Mouse (Mus musculus) megakaryocyte-erythroid progenitor cell, adult 5-6 weeks (primary cell): Measurements from ENCODE around the gene Entpd2. TPM values are rescaled to one million over a fixed set of nuclear protein-coding genes. Genes with fewer than 3 reads are reported as not detected.
"Not testable (repeated sequence)": the region's sequence is repeated elsewhere in the genome, so short reads cannot be mapped to it uniquely, and the experiment has no call there.

Source experiments
- ATAC-seq: replicated peaks from 2 replicates; pipeline ENCODE4 v1.8.0; 2016; ENCODE audit warnings: mild to moderate bottlenecking, inconsistent platforms; ENCODE audit not compliant: severe bottlenecking, poor library complexity, low FRiP score, low TSS enrichment
- total RNA-seq, 2 experiments: library from RNA; stranded (forward) in 1 of 2; stranded (reverse) in 1 of 2; fragments of 200-1000, 215-1000 nt in 1 of 2; fragments of >200 nt in 1 of 2; fragmentation: Nextera tagmentation in 1 of 2; gene quantifications; 2 replicates each; pipeline ENCODE4 v1.2.3; 2014 to 2017

Entpd2 gene
- total RNA-seq, 2 experiments from 2014 or later = not detected

- no peak for ATAC-seq
Measured at GRCm38 (mm10) chr2:25384492-25384891, 11.2 kb upstream of the Entpd2 start.

- ATAC-seq = no peak
Measured at GRCm38 (mm10) chr2:25391266-25391665, 4.4 kb upstream of the Entpd2 start.

GRCm38 (mm10) chr2:25394281-25395221 lies 1.1 kb upstream of the Entpd2 start:
- no peak for ATAC-seq

- ATAC-seq = no peak
Measured at GRCm38 (mm10) chr2:25396597-25396983, 916 bp downstream of the Entpd2 start.

GRCm38 (mm10) chr2:25397010-25397409 lies 1.3 kb downstream of the Entpd2 start:
- ATAC-seq = no peak

GRCm38 (mm10) chr2:25398065-25398464 lies 2.4 kb downstream of the Entpd2 start:
- ATAC-seq = no peak

- ATAC-seq = no peak
Measured at GRCm38 (mm10) chr2:25399051-25399450, 3.4 kb downstream of the Entpd2 start, which contains the start of gene Npdc1. Gene Npdc1 (plus strand): TSS chr2:25399351.

- no peak for ATAC-seq
Measured at GRCm38 (mm10) chr2:25400291-25400690, 4.6 kb downstream of the Entpd2 start.

GRCm38 (mm10) chr2:25400764-25401163 lies 5.1 kb downstream of the Entpd2 start:
- ATAC-seq = no peak

GRCm38 (mm10) chr2:25402377-25402971 lies 6.8 kb downstream of the Entpd2 start:
- ATAC-seq = peak; percentile 63

GRCm38 (mm10) chr2:25402972-25403601 lies 7.4 kb downstream of the Entpd2 start:
- no peak for ATAC-seq

GRCm38 (mm10) chr2:25403994-25404393 lies 8.3 kb downstream of the Entpd2 start:
- no peak for ATAC-seq

GRCm38 (mm10) chr2:25408908-25409307 lies 13.2 kb downstream of the Entpd2 start:
- no peak for ATAC-seq

GRCm38 (mm10) chr2:25413436-25413835 lies 17.8 kb downstream of the Entpd2 start:
- not testable (repeated sequence) for ATAC-seq

GRCm38 (mm10) chr2:25417426-25417825 lies 21.8 kb downstream of the Entpd2 start:
- no peak for ATAC-seq

- peak; percentile 47; the same call in 1 of the 2 replicates for ATAC-seq
Measured at GRCm38 (mm10) chr2:25421896-25422295, 26.2 kb downstream of the Entpd2 start.

GRCm38 (mm10) chr2:25422587-25423410 lies 27.1 kb downstream of the Entpd2 start, which contains the start of gene Fut7:
Gene Fut7 (plus strand): TSS chr2:25423267.
- ATAC-seq = peak; percentile 43; the same call in 1 of the 2 replicates

GRCm38 (mm10) chr2:25423626-25424025 lies 28.0 kb downstream of the Entpd2 start:
- ATAC-seq = no peak

- no peak for ATAC-seq
Measured at GRCm38 (mm10) chr2:25425481-25425880, 29.8 kb downstream of the Entpd2 start.
